Mouse (Mus musculus): ENCODE data around the gene Snrnp27.
A peak's percentile ranks its signal among the peaks of the same experiment; 100 is the strongest.

The Snrnp27 gene

GRCm38 (mm10) chr6:86683872-86684654, at the start of gene Snrnp27:
Snrnp27 (minus strand) TSS chr6:86684522.
- DNase-seq (ENCODE audit: low spot score in 2 of 2), result peak; percentile 46 to 91

GRCm38 (mm10) chr6:86733183-86733876, 49.0 kb upstream of the Snrnp27 start, which contains the start of gene Gmcl1:
Gmcl1 (minus strand) TSS chr6:86733383.
- DNase-seq (ENCODE audit: low spot score in 2 of 2), result peak; percentile 72 to 89

- peak; percentile 21 to 37 for DNase-seq (ENCODE audit: low spot score in 2 of 2)
Observed at GRCm38 (mm10) chr6:86732276-86733173, 48.2 kb upstream of the Snrnp27 start.

GRCm38 (mm10) chr6:86728711-86729110, 44.4 kb upstream of the Snrnp27 start:
- no peak for DNase-seq (ENCODE audit: low spot score in 2 of 2)

- DNase-seq (ENCODE audit: low spot score in 2 of 2), result no peak
Observed at GRCm38 (mm10) chr6:86721977-86722376, 37.7 kb upstream of the Snrnp27 start.

GRCm38 (mm10) chr6:86708072-86708774, 23.9 kb upstream of the Snrnp27 start:
- DNase-seq (ENCODE audit: low spot score in 2 of 2), result no peak

- DNase-seq (ENCODE audit: low spot score in 2 of 2), result no peak
Observed at GRCm38 (mm10) chr6:86702577-86702976, 18.3 kb upstream of the Snrnp27 start.

GRCm38 (mm10) chr6:86697903-86698302, 13.6 kb upstream of the Snrnp27 start:
- no peak for DNase-seq (ENCODE audit: low spot score in 2 of 2)

GRCm38 (mm10) chr6:86696213-86696612, 11.9 kb upstream of the Snrnp27 start:
- DNase-seq (ENCODE audit: low spot score in 2 of 2), result no peak

- DNase-seq (ENCODE audit: low spot score in 2 of 2), result peak in 1 of 2 experiments; percentile 41
Observed at GRCm38 (mm10) chr6:86694465-86694864, 10.1 kb upstream of the Snrnp27 start.

GRCm38 (mm10) chr6:86689671-86690070, 5.3 kb upstream of the Snrnp27 start:
- DNase-seq (ENCODE audit: low spot score in 2 of 2), result no peak

- no peak for DNase-seq (ENCODE audit: low spot score in 2 of 2)
Observed at GRCm38 (mm10) chr6:86686971-86687370, 2.6 kb upstream of the Snrnp27 start.

- DNase-seq (ENCODE audit: low spot score in 2 of 2), result no peak
Observed at GRCm38 (mm10) chr6:86684655-86685011, 311 bp upstream of the Snrnp27 start.

GRCm38 (mm10) chr6:86681289-86681688, 3.0 kb downstream of the Snrnp27 start:
- no peak for DNase-seq (ENCODE audit: low spot score in 2 of 2)

GRCm38 (mm10) chr6:86678341-86678740, 6.0 kb downstream of the Snrnp27 start:
- DNase-seq (ENCODE audit: low spot score in 2 of 2), result no peak

GRCm38 (mm10) chr6:86670873-86671272, 13.4 kb downstream of the Snrnp27 start:
- DNase-seq (ENCODE audit: low spot score in 2 of 2), result peak; percentile 53 to 70

GRCm38 (mm10) chr6:86669240-86669727, 15.0 kb downstream of the Snrnp27 start:
- DNase-seq (ENCODE audit: low spot score in 2 of 2), result peak; percentile 100

GRCm38 (mm10) chr6:86668580-86669239, 15.6 kb downstream of the Snrnp27 start, which contains the start of gene Mxd1:
Mxd1 (minus strand) TSS chr6:86669161.
- DNase-seq (ENCODE audit: low spot score in 2 of 2), result peak in 1 of 2 experiments; percentile 26

- no peak for DNase-seq (ENCODE audit: low spot score in 2 of 2)
Observed at GRCm38 (mm10) chr6:86667061-86667460, 17.3 kb downstream of the Snrnp27 start.

GRCm38 (mm10) chr6:86665560-86666307, 18.6 kb downstream of the Snrnp27 start:
- no peak for DNase-seq (ENCODE audit: low spot score in 2 of 2)
